11 mouse cellular contexts compared by ENCODE assay signal in genomic region chr1:88466325-88467064, GRCm38 (mm10). TPM values are rescaled to one million over a fixed set of nuclear protein-coding genes. Genes with fewer than 3 reads are reported as not detected.
"Had no signal": no experiment of that assay in that cellular context is flagged by ENCODE, and none has a peak within 500 bp of the region (broad histone marks: within the 10 kb centered on the region; RNA-seq: fewer than 3 reads in every experiment).

No protein-coding gene starts in this region.

- H3K27ac ChIP-seq: layer of hippocampus, adult 2 months; limb, embryonic 10.5 days; liver, embryonic 15.5 days; midbrain, embryonic 13.5 days; neural tube, embryonic 12.5 days had no signal

- DNase-seq: kidney, adult 11 months; thymus, adult 18-20 months had no signal

- H3K4me2 ChIP-seq: liver, embryonic 11.5 days; liver, embryonic 15.5 days; lung, embryonic 14.5 days; midbrain, embryonic 13.5 days; neural tube, embryonic 12.5 days had no signal

- H3K36me3 ChIP-seq: limb, embryonic 10.5 days; liver, embryonic 15.5 days; midbrain, embryonic 13.5 days; neural tube, embryonic 12.5 days had no signal

- H3K4me3 ChIP-seq: layer of hippocampus, adult 2 months; limb, embryonic 10.5 days; liver, embryonic 15.5 days; midbrain, embryonic 13.5 days; neural tube, embryonic 12.5 days had no signal

- ATAC-seq: midbrain, embryonic 13.5 days had no signal

- H3K9me3 ChIP-seq: limb, embryonic 10.5 days; liver, embryonic 15.5 days; midbrain, embryonic 13.5 days; neural tube, embryonic 12.5 days had no signal

- H3K9ac ChIP-seq: liver, embryonic 15.5 days; lung, embryonic 14.5 days; midbrain, embryonic 13.5 days; neural tube, embryonic 12.5 days had no signal

- H3K27me3 ChIP-seq: liver, embryonic 15.5 days; midbrain, embryonic 13.5 days; neural tube, embryonic 12.5 days had no signal

- H3K4me1 ChIP-seq: liver, embryonic 15.5 days had no signal

RNA-seq across cellular contexts. Expression of gene Glrp1, which starts 43.4 kb away (rescaled TPM):
- polyA plus RNA-seq: limb, embryonic 10.5 days; limb, embryonic 14.5 days; midbrain, embryonic 13.5 days; neural tube, embryonic 12.5 days; urinary bladder, adult 2 months had no signal

RNA-seq across cellular contexts. Expression of gene Spp2, which starts 59.7 kb away (rescaled TPM):
- polyA plus RNA-seq: limb, embryonic 10.5 days; neural tube, embryonic 12.5 days; urinary bladder, adult 2 months had no signal
